Mouse (Mus musculus): ENCODE measurements around the gene Ugt1a10. TPM values are rescaled to one million over a fixed set of nuclear protein-coding genes. Genes with fewer than 3 reads are reported as not detected.
"Not testable (repeated sequence)": the region's sequence is repeated elsewhere in the genome, so short reads cannot be mapped to it uniquely, and the experiment has no call there.

Gene Ugt1a10
- polyA plus RNA-seq, 1 experiment: not detected

DNA sequence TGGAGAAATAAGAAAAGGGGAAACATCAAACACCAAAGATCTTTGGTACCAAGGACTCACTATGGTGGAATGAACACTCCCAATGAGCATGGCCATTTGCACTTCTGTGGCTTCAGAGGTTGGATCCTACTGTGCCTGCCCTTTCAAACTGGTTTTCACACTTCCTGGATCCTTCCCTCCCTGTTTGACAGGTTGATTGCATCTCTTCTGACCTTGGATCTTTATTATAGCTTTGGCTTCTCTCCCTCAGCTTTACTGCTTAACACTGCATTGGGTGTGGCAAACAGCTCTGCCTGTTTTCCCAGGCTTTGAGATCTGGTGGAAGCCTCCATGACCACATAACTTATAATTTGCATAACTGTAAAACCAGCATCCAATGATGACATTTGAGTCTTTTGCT, 165.1 kb downstream of the Ugt1a10 start:
- no peak for TF ChIP-seq CTCF (IDR thresholded peaks at IDR 0.05; ENCODE audit: extremely low read depth, insufficient read length, insufficient replicate concordance, low read depth, low read length)
- TF ChIP-seq POLR2A (IDR thresholded peaks at IDR 0.05; ENCODE audit: low read depth, low read length): no peak

DNA sequence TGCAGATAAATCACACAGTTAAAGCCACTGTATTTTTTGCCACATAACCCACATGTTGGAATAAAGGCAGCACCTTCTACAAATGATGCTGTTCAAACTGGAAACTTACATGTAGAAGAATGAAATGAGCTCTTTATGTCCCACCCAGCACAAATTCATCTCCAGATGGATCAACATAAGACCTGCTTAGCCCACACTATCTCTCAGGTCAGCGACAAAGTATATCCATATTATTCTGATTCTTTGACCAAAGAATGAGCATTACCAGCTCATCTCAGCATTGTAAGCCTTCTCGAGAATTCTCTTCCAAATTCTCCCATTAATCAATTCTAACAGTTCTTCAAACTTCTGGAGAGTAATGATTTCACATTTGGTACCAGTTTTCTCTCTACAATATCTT, 167.0 kb downstream of the Ugt1a10 start:
- Histone ChIP-seq H3K27me3 (ENCODE audit: control insufficient read depth, insufficient read depth, low read length) (no peaks in the 10 kb centered on the region), H3K4me1 (ENCODE audit: control insufficient read depth, insufficient read depth, insufficient read length, low read length) (peaks cover 3% of the 10 kb centered on the region; the same call in 1 of the 2 replicates), H3K36me3 (ENCODE audit: control insufficient read depth, insufficient read depth, low read length) (no peaks in the 10 kb centered on the region), H3K27ac (ENCODE audit: insufficient read depth, low read depth, low read length) (no peak overlapping the region), H3K4me3 (ENCODE audit: low read depth, low read length) (no peak overlapping the region)
- TF ChIP-seq CTCF (IDR thresholded peaks at IDR 0.05; ENCODE audit: extremely low read depth, insufficient read length, insufficient replicate concordance, low read depth, low read length) (no peak), POLR2A (IDR thresholded peaks at IDR 0.05; ENCODE audit: low read depth, low read length) (no peak)
- WGBS: 67% methylated on average over 2 of the region's 2 CpGs

More for the DNA sequence above, 165.1 kb downstream of the Ugt1a10 start:
- Histone ChIP-seq H3K4me1 (ENCODE audit: control insufficient read depth, insufficient read depth, insufficient read length, low read length) (no peaks in the 10 kb centered on the region), H3K27ac (ENCODE audit: insufficient read depth, low read depth, low read length) (no peak overlapping the region), H3K4me3 (ENCODE audit: low read depth, low read length) (no peak overlapping the region), H3K36me3 (ENCODE audit: control insufficient read depth, insufficient read depth, low read length) (peaks cover 8% of the 10 kb centered on the region), H3K27me3 (ENCODE audit: control insufficient read depth, insufficient read depth, low read length) (no peaks in the 10 kb centered on the region)

DNA sequence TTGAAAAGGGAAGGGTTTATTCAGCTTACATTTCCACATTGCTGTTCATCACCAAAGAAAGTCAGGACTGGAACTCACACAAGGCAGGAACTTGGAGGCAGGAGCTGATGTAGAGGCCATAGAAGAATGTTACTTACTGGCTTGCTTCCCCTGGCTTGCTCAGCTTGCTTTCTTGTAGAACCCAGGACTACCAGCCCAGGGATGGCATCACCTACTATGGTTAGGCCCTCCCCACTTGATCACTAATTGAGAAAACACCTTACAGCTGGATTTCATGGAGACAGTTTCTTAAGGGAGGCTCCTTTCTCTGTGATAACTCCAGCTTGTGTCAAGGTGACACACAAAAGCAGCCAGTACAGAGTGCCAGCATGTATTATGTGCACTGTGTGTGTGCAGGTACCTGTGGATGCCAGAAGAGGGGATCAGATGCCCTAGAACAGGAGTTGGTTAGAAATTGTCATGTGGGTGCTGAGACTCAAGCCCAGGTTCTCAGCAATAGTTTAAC, 167.9 kb downstream of the Ugt1a10 start:
- H3K27me3 ChIP-seq (ENCODE audit: control insufficient read depth, insufficient read depth, low read length); H3K4me3 ChIP-seq (ENCODE audit: low read depth, low read length); H3K36me3 ChIP-seq (ENCODE audit: control insufficient read depth, insufficient read depth, low read length); H3K27ac ChIP-seq (ENCODE audit: insufficient read depth, low read depth, low read length); H3K4me1 ChIP-seq (ENCODE audit: control insufficient read depth, insufficient read depth, insufficient read length, low read length): not testable (repeated sequence)

DNA sequence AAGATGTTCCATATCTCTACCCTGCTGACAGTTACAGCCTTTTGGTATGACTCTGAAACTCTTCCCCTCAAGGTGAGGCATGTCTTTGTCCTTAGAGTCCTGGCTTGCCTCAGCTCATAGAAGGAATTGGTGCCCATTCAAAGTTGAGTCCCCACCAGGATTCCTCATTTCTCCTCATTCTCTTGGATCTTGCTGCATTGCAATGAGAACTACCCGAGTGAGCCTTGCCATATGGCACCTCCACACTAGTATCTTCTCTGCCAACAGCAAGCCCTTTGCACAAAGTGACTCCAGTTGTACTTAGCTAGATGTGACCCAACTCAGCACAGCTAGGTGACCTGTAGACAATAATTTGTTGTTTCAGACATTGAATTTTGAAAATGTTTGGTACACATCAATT, 168.4 kb downstream of the Ugt1a10 start:
- Histone ChIP-seq H3K27ac (ENCODE audit: insufficient read depth, low read depth, low read length) (no peak overlapping the region), H3K4me1 (ENCODE audit: control insufficient read depth, insufficient read depth, insufficient read length, low read length) (peaks cover 3% of the 10 kb centered on the region; the same call in 1 of the 2 replicates), H3K27me3 (ENCODE audit: control insufficient read depth, insufficient read depth, low read length) (no peaks in the 10 kb centered on the region), H3K36me3 (ENCODE audit: control insufficient read depth, insufficient read depth, low read length) (no peaks in the 10 kb centered on the region), H3K4me3 (ENCODE audit: low read depth, low read length) (no peak overlapping the region)
- WGBS: 66% methylated on average over 1 of the region's 1 CpGs
- no peak for TF ChIP-seq CTCF (IDR thresholded peaks at IDR 0.05; ENCODE audit: extremely low read depth, insufficient read length, insufficient replicate concordance, low read depth, low read length)
- TF ChIP-seq POLR2A (IDR thresholded peaks at IDR 0.05; ENCODE audit: low read depth, low read length): no peak

DNA sequence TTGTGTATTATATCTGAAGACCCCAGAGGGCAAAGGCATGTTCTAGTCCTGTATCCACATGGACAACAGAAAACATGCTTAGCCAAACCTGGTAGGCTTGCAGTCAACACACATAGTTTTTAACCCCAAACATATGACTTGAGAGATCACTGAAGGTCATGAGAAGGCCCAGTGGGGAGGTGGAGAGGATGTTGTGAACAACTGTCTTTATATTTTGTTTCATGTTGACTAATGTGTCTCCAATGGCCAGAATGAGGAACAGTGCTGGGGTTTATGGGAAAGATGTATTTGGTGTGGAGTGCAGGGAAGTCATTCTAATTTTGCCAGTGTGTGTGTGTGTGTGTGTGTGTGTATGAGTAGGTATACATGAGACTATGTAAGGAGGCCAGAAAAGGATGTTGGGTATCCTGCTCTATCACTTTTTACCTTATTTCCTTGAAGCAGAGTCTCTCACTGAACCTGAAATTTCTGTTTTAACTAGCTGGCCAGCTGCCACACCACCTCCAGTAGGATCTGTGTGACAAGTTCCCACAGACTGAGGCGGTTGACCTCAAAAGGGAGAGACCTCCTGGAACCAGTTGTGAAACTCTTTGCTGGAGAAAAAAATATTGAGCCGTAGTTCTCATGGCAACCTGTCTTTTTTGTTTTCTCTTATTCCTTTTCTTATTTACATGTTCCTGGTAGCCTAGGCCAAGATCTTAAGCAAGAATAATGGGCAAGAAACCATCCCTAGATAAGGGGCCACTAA, 169.0 kb downstream of the Ugt1a10 start:
- WGBS: 33% methylated on average over 2 of the region's 2 CpGs
- H3K36me3 ChIP-seq (ENCODE audit: control insufficient read depth, insufficient read depth, low read length): no peaks in the 10 kb centered on the region

DNA sequence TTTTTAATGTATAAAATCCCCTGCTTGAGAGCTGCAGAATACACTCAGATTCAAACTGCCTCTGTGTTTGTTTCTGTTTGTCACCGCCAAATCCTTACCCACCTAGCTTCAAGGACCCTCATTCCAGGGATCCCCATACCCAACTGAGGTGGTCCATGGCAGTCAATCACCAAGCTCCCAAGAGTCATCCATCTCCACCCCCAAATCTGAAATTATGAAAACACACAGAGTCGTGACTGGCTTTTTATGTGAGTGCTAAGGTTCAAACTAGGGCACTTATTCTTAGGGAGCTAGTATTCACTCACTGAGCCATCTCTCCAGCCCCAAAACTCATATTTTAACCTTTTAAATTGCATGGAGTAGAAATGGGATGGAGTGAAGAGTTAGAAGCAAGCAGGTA, 170.1 kb downstream of the Ugt1a10 start:
- not testable (repeated sequence) for H3K4me3 ChIP-seq (ENCODE audit: low read depth, low read length); H3K27me3 ChIP-seq (ENCODE audit: control insufficient read depth, insufficient read depth, low read length); H3K36me3 ChIP-seq (ENCODE audit: control insufficient read depth, insufficient read depth, low read length); H3K27ac ChIP-seq (ENCODE audit: insufficient read depth, low read depth, low read length); H3K4me1 ChIP-seq (ENCODE audit: control insufficient read depth, insufficient read depth, insufficient read length, low read length)
- WGBS: 37% methylated on average over 2 of the region's 2 CpGs

More for the DNA sequence above, 169.0 kb downstream of the Ugt1a10 start:
- Histone ChIP-seq H3K27me3 (ENCODE audit: control insufficient read depth, insufficient read depth, low read length) (no peaks in the 10 kb centered on the region), H3K27ac (ENCODE audit: insufficient read depth, low read depth, low read length) (no peak overlapping the region), H3K4me1 (ENCODE audit: control insufficient read depth, insufficient read depth, insufficient read length, low read length) (peaks cover 3% of the 10 kb centered on the region; the same call in 1 of the 2 replicates), H3K4me3 (ENCODE audit: low read depth, low read length) (no peak overlapping the region)
- TF ChIP-seq CTCF (IDR thresholded peaks at IDR 0.05; ENCODE audit: extremely low read depth, insufficient read length, insufficient replicate concordance, low read depth, low read length): no peak
- no peak for TF ChIP-seq POLR2A (IDR thresholded peaks at IDR 0.05; ENCODE audit: low read depth, low read length)

DNA sequence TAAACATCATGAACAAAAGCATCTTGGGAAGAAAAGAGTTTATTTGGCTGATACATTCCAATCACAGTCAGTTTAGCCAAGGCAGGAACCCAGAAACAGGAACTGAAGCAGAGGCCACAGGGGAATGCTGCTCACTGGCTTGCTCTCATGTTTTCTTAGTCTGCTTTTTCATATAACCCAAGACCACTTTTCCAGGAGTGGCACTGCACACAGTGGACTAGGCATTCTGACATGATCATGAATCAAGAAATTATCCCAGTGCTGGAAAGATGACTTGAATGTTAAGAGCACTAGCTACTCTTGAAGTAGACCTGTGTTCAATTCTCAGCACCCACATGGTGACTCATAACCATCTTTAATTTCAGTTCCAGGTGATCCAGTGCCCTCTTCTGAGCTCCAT, 170.6 kb downstream of the Ugt1a10 start:
- H3K4me3 ChIP-seq (ENCODE audit: low read depth, low read length): no peak overlapping the region
- H3K27me3 ChIP-seq (ENCODE audit: control insufficient read depth, insufficient read depth, low read length): no peaks in the 10 kb centered on the region
- TF ChIP-seq POLR2A (IDR thresholded peaks at IDR 0.05; ENCODE audit: low read depth, low read length): no peak
- no peak overlapping the region for H3K27ac ChIP-seq (ENCODE audit: insufficient read depth, low read depth, low read length)
- peaks cover 3% of the 10 kb centered on the region; the same call in 1 of the 2 replicates for H3K4me1 ChIP-seq (ENCODE audit: control insufficient read depth, insufficient read depth, insufficient read length, low read length)
- H3K36me3 ChIP-seq (ENCODE audit: control insufficient read depth, insufficient read depth, low read length): no peaks in the 10 kb centered on the region

Measured in small intestine, adult 2 months (tissue).